Mouse (Mus musculus) midbrain, embryonic 11.5 days (tissue): ENCODE results near the gene Mta1. TPM values are rescaled to one million over a fixed set of nuclear protein-coding genes. Genes with fewer than 3 reads are reported as not detected.

ENCODE experiments used
- ATAC-seq: fragments of 200-750 bp; cut with Nextera tagmentation; 2 replicates; pipeline ENCODE4 v1.8.0; 2017; ENCODE audit warnings: moderate TSS enrichment, moderate library complexity; ENCODE audit not compliant: low FRiP score
- DNase-seq: peaks from one replicate; pipeline ENCODE4 v3.0.0; 2015; ENCODE audit warnings: low spot score; ENCODE audit errors: missing footprints
- H3K27ac ChIP-seq: fragments of 300-500 bp; sonication (generic); 2 replicates; pipeline ENCODE4 v1.5.1; 2014; ENCODE audit warnings: low read depth, low read length
- H3K27me3 ChIP-seq: fragments of 300-500 bp; sonication (generic); 2 replicates; pipeline ENCODE4 v1.6.1; 2014; ENCODE audit warnings: mild to moderate bottlenecking, low read length, moderate library complexity, mixed read lengths; ENCODE audit not compliant: control insufficient read depth, insufficient read depth
- H3K36me3 ChIP-seq: fragments of 300-500 bp; sonication (generic); 2 replicates; pipeline ENCODE4 v1.6.1; 2014; ENCODE audit warnings: mild to moderate bottlenecking, low read length, moderate library complexity, mixed read lengths; ENCODE audit not compliant: control insufficient read depth, insufficient read depth
- H3K4me1 ChIP-seq: fragments of 300-500 bp; sonication (generic); 2 replicates; pipeline ENCODE4 v1.6.1; 2014; ENCODE audit warnings: low read length; ENCODE audit not compliant: control insufficient read depth, insufficient read depth
- H3K4me2 ChIP-seq: fragments of 300-500 bp; sonication (generic); 2 replicates; pipeline ENCODE4 v1.6.1; 2014; ENCODE audit warnings: mild to moderate bottlenecking, moderate library complexity
- H3K4me3 ChIP-seq: fragments of 300-500 bp; sonication (generic); 2 replicates; pipeline ENCODE4 v1.5.1; 2014; ENCODE audit warnings: low read depth, low read length
- H3K9ac ChIP-seq: fragments of 300-500 bp; sonication (generic); 2 replicates; pipeline ENCODE4 v1.6.1; 2014; ENCODE audit warnings: low read length
- H3K9me3 ChIP-seq: fragments of 300-500 bp; sonication (generic); 2 replicates; pipeline ENCODE4 v1.6.1; 2016; ENCODE audit warnings: low read length; ENCODE audit not compliant: control insufficient read depth
- WGBS: fragments of 180-500 bp; shearing (Covaris S2); extraction: QIAGEN DNeasy Blood & Tissue Kit; methylation state at CpG from one replicate; pipeline ENCODE4 v1.1.7; 2014; 5-methylcytosine and 5-hydroxymethylcytosine counted together
- microRNA-seq: library from miRNA; unstranded; fragments of <30 nt; microRNA quantifications from one replicate; pipeline ENCODE4, GENCODE M21; 2017
- polyA plus RNA-seq: library from polyadenylated mRNA; unstranded; fragments of >200 nt; fragmentation: Nextera tagmentation; extraction: Ambion mirVana; gene quantifications from 2 replicates; pipeline ENCODE4 v1.2.1, GENCODE M21; 2014

The Mta1 gene
- polyA plus RNA-seq, 1 experiment from 2014 or later = 21.4 TPM

- H3K4me2 ChIP-seq = no peak overlapping the region
- WGBS = 90% methylated on average over 18 of the region's 18 CpGs
- H3K27ac ChIP-seq = no peak overlapping the region
- no peak overlapping the region for H3K4me3 ChIP-seq
- ATAC-seq = no peak
- H3K4me1 ChIP-seq = no peaks in the 10 kb centered on the region
- no peak for DNase-seq
- no peak overlapping the region for H3K9ac ChIP-seq
- no peaks in the 10 kb centered on the region for H3K27me3 ChIP-seq
- no peaks in the 10 kb centered on the region for H3K36me3 ChIP-seq
- H3K9me3 ChIP-seq = no peaks in the 10 kb centered on the region
Measured at GRCm38 (mm10) chr12:113176960-113177725, 79.1 kb downstream of the Mta1 start.

- 71% methylated on average over 4 of the region's 4 CpGs for WGBS
- no peak overlapping the region for H3K4me3 ChIP-seq
Measured at GRCm38 (mm10) chr12:113181020-113181419, 82.9 kb downstream of the Mta1 start.

GRCm38 (mm10) chr12:113184945-113185344 is 86.9 kb downstream of the Mta1 start:
- WGBS = 59% methylated on average over 5 of the region's 5 CpGs
- H3K4me3 ChIP-seq = no peak overlapping the region
- H3K36me3 ChIP-seq = peaks cover 8% of the 10 kb centered on the region
- peaks cover 2% of the 10 kb centered on the region; the same call in 1 of the 2 replicates for H3K27me3 ChIP-seq
- peak overlapping the region; percentile 77; the same call in 1 of the 2 replicates for H3K4me2 ChIP-seq
- no peak for DNase-seq
- H3K4me1 ChIP-seq = peaks cover 17% of the 10 kb centered on the region
- H3K9ac ChIP-seq = peak overlapping the region; percentile 82; the same call in 1 of the 2 replicates
- no peaks in the 10 kb centered on the region for H3K9me3 ChIP-seq
- ATAC-seq = no peak
- H3K27ac ChIP-seq = no peak overlapping the region

More at GRCm38 (mm10) chr12:113181020-113181419, 82.9 kb downstream of the Mta1 start:
- Histone ChIP-seq H3K27me3 (peaks cover 2% of the 10 kb centered on the region; the same call in 1 of the 2 replicates), H3K36me3 (no peaks in the 10 kb centered on the region), H3K4me2 (no peak overlapping the region), H3K27ac (no peak overlapping the region), H3K9me3 (no peaks in the 10 kb centered on the region), H3K9ac (no peak overlapping the region), H3K4me1 (peaks cover 2% of the 10 kb centered on the region; the same call in 1 of the 2 replicates)
- DNase-seq (no peak), ATAC-seq (no peak)

GRCm38 (mm10) chr12:113185442-113186291 is 87.6 kb downstream of the Mta1 start, which contains the start of gene Tmem121:
TSS of gene Tmem121 (plus strand) at chr12:113185930.
- Histone ChIP-seq H3K4me1 (peaks cover 17% of the 10 kb centered on the region), H3K36me3 (peaks cover 10% of the 10 kb centered on the region), H3K4me2 (peak within 1 kb of the TSS; percentile 77), H3K27me3 (peaks cover 2% of the 10 kb centered on the region; the same call in 1 of the 2 replicates), H3K9me3 (no peaks in the 10 kb centered on the region), H3K9ac (peak within 1 kb of the TSS; percentile 82), H3K27ac (no peak within 1 kb of the TSS; the same call in 1 of the 2 replicates), H3K4me3 (peak within 1 kb of the TSS; percentile 72)
- ATAC-seq = peak; percentile 79
- 1% methylated on average over 62 of the region's 63 CpGs for WGBS
- DNase-seq = peak; percentile 93

GRCm38 (mm10) chr12:113186326-113187010 is 88.4 kb downstream of the Mta1 start:
- WGBS = 38% methylated on average over 12 of the region's 12 CpGs
- H3K9ac ChIP-seq = peak overlapping the region; percentile 82
- peak overlapping the region; percentile 77 for H3K4me2 ChIP-seq
- peak overlapping the region; percentile 72 for H3K4me3 ChIP-seq
- H3K27me3 ChIP-seq = peaks cover 2% of the 10 kb centered on the region; the same call in 1 of the 2 replicates
- H3K36me3 ChIP-seq = peaks cover 10% of the 10 kb centered on the region
- H3K27ac ChIP-seq = no peak overlapping the region
- DNase-seq (peak; percentile 87), ATAC-seq (peak; percentile 17)
- H3K4me1 ChIP-seq = peaks cover 17% of the 10 kb centered on the region
- no peaks in the 10 kb centered on the region for H3K9me3 ChIP-seq

Small RNAs within 50 kb of the gene (microRNA-seq; reads per million reads assigned to microRNA genes)
- not detected for gene Gm44471

Other genes with a start within 250 kb of the Mta1 start
- not detected in 2 replicates for gene Gpr132, start 230.1 kb upstream of the Mta1 start, polyA plus RNA-seq
- gene Jag2, start 168.5 kb upstream of the Mta1 start, polyA plus RNA-seq = 3.0 and 3.2 TPM in 2 replicates
- 54.0 and 61.7 TPM in 2 replicates for gene Nudt14, start 156.2 kb upstream of the Mta1 start, polyA plus RNA-seq
- gene Btbd6, start 121.8 kb upstream of the Mta1 start, polyA plus RNA-seq = 17.5 and 19.2 TPM in 2 replicates
- gene Brf1, start 97.6 kb upstream of the Mta1 start, polyA plus RNA-seq = 51.9 and 53.0 TPM in 2 replicates
- 17.3 and 17.5 TPM in 2 replicates for gene Pacs2, start 83.8 kb upstream of the Mta1 start, polyA plus RNA-seq
- gene Tex22, start 23.8 kb upstream of the Mta1 start, polyA plus RNA-seq = not detected in 2 replicates
- 226 and 247 TPM in 2 replicates for gene Crip2, start 42.0 kb downstream of the Mta1 start, polyA plus RNA-seq
- 87.1 and 95.7 TPM in 2 replicates for gene Crip1, start 48.0 kb downstream of the Mta1 start, polyA plus RNA-seq
- gene Tedc1, start 58.1 kb downstream of the Mta1 start, polyA plus RNA-seq = 25.6 and 31.5 TPM in 2 replicates
- gene Tmem121, start 87.7 kb downstream of the Mta1 start, polyA plus RNA-seq = 11.5 and 13.1 TPM in 2 replicates